Mouse (Mus musculus): Measurements from ENCODE around the gene Cd200r1. TPM values are rescaled to one million over a fixed set of nuclear protein-coding genes. Genes with fewer than 3 reads are reported as not detected.

The Cd200r1 gene
- polyA plus RNA-seq, 1 experiment from 2014 or later, result 1.8 TPM

Other genes with a start within 250 kb of the Cd200r1 start
- 4.4 and 4.5 TPM in 2 replicates for gene Boc, start 206.8 kb upstream of the Cd200r1 start, polyA plus RNA-seq (2015; fragmentation: Nextera tagmentation; extraction: Ambion mirVana)
- 4.8 and 5.8 TPM in 2 replicates for gene Nepro, start 41.4 kb upstream of the Cd200r1 start, polyA plus RNA-seq (2015; fragmentation: Nextera tagmentation; extraction: Ambion mirVana)
- gene Gtpbp8, start 19.4 kb upstream of the Cd200r1 start, polyA plus RNA-seq (2015; fragmentation: Nextera tagmentation; extraction: Ambion mirVana), result 26.8 and 28.0 TPM in 2 replicates
- 0.31 and 0.36 TPM in 2 replicates for gene Cd200r4, start 46.0 kb downstream of the Cd200r1 start, polyA plus RNA-seq (2015; fragmentation: Nextera tagmentation; extraction: Ambion mirVana)
- 0.12 TPM in 1 of 2 replicates, not detected in the other for gene Cd200r2, start 101.4 kb downstream of the Cd200r1 start, polyA plus RNA-seq (2015; fragmentation: Nextera tagmentation; extraction: Ambion mirVana)
- 0.26 and 0.27 TPM in 2 replicates for gene Cd200r3, start 177.9 kb downstream of the Cd200r1 start, polyA plus RNA-seq (2015; fragmentation: Nextera tagmentation; extraction: Ambion mirVana)

Measured in thymus, postnatal 0 days (tissue).